Mouse (Mus musculus) lung, postnatal 10 days (tissue): ENCODE results near the gene Dclk1.

ENCODE experiments used
- DNase-seq: peaks from one replicate; pipeline ENCODE4 v3.0.0; 2021

The Dclk1 gene

GRCm38 (mm10) chr3:55543929-55544684, 301.9 kb downstream of the Dclk1 start:
- peak; percentile 17 for DNase-seq

- DNase-seq: no peak
Observed at GRCm38 (mm10) chr3:55545296-55545695, 303.1 kb downstream of the Dclk1 start.

GRCm38 (mm10) chr3:55545916-55546315, 303.8 kb downstream of the Dclk1 start:
- no peak for DNase-seq

- no peak for DNase-seq
Observed at GRCm38 (mm10) chr3:55547106-55547505, 304.9 kb downstream of the Dclk1 start.

GRCm38 (mm10) chr3:55549376-55549775, 307.2 kb downstream of the Dclk1 start:
- no peak for DNase-seq

- no peak for DNase-seq
Observed at GRCm38 (mm10) chr3:55550962-55551361, 308.8 kb downstream of the Dclk1 start.

- DNase-seq: no peak
Observed at GRCm38 (mm10) chr3:55551912-55552311, 309.7 kb downstream of the Dclk1 start.

- no peak for DNase-seq
Observed at GRCm38 (mm10) chr3:55553031-55553430, 310.9 kb downstream of the Dclk1 start.

GRCm38 (mm10) chr3:55555848-55556247, 313.7 kb downstream of the Dclk1 start:
- no peak for DNase-seq

GRCm38 (mm10) chr3:55558570-55558969, 316.4 kb downstream of the Dclk1 start:
- DNase-seq: no peak

- no peak for DNase-seq
Observed at GRCm38 (mm10) chr3:55567476-55567875, 325.3 kb downstream of the Dclk1 start.

- no peak for DNase-seq
Observed at GRCm38 (mm10) chr3:55569539-55569938, 327.4 kb downstream of the Dclk1 start.

GRCm38 (mm10) chr3:55571034-55571433, 328.9 kb downstream of the Dclk1 start:
- DNase-seq: no peak

GRCm38 (mm10) chr3:55571552-55572296, 329.6 kb downstream of the Dclk1 start:
- no peak for DNase-seq

GRCm38 (mm10) chr3:55572297-55572681, 330.1 kb downstream of the Dclk1 start:
- no peak for DNase-seq

GRCm38 (mm10) chr3:55574003-55574402, 331.8 kb downstream of the Dclk1 start:
- peak; percentile 42 for DNase-seq

- DNase-seq: no peak
Observed at GRCm38 (mm10) chr3:55587434-55587971, 345.3 kb downstream of the Dclk1 start.

GRCm38 (mm10) chr3:55587972-55588946, 346.1 kb downstream of the Dclk1 start:
- peak; percentile 12 for DNase-seq
